ENCODE assay signal across 8 mouse cellular contexts in the genomic region with DNA sequence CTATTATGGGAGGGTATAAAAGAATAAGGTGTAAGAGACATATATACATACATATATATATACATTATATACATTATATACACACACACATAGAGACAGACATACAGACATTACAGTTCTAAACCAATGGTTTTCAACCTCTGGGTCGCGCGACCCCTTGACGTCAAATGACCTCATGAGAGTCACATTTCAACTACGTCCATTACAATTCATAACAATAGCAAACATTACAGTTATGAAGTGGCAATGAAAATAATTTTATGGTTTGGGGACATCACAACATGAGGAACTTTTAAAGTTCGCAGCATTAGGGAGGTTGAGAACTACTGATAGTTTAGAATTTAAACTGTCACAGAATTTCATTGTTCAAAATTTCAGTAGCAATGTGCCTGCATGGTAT. TPM values are rescaled to one million over a fixed set of nuclear protein-coding genes. Genes with fewer than 3 reads are reported as not detected.
A peak's percentile ranks its signal among the peaks of the same experiment; 100 is the strongest.
DNase-seq lines count a peak whose midpoint lies in the region; ATAC-seq lines count a peak whose summit lies in the region.

No protein-coding gene starts in this region.

- no peak overlapping the region for H3K27ac ChIP-seq in lung, embryonic 16.5 days (ENCODE audit: low read length)
- H3K27ac ChIP-seq in liver, embryonic 11.5 days (ENCODE audit: low read depth, low read length), result no peak overlapping the region
- H3K27ac ChIP-seq in stomach, embryonic 16.5 days (ENCODE audit: low read length), result no peak overlapping the region; the same call in 1 of the 2 replicates

- H3K4me2 ChIP-seq in lung, embryonic 16.5 days (ENCODE audit: low read depth, low read length), result peak overlapping the region; percentile 68
- peak overlapping the region; percentile 69 for H3K4me2 ChIP-seq in liver, embryonic 11.5 days
- H3K4me2 ChIP-seq in stomach, embryonic 16.5 days (ENCODE audit: low read depth, low read length), result peak overlapping the region; percentile 57

- H3K9me3 ChIP-seq in erythroblast, embryonic 14.5 days (ENCODE audit: control insufficient read depth, low read length), result no peaks in the 10 kb centered on the region
- no peaks in the 10 kb centered on the region for H3K9me3 ChIP-seq in lung, embryonic 16.5 days (ENCODE audit: control insufficient read depth, low read length)
- H3K9me3 ChIP-seq in liver, embryonic 11.5 days (ENCODE audit: control insufficient read depth, low read length), result no peaks in the 10 kb centered on the region
- 0 out of 2 replicates have a peak, but pooled peaks cover 3% of the 10 kb centered on the region for H3K9me3 ChIP-seq in stomach, embryonic 16.5 days (replicated peaks; ENCODE audit: control insufficient read depth, low read length)

- H3K4me1 ChIP-seq in erythroblast, embryonic 14.5 days (ENCODE audit: control insufficient read depth), result peaks cover 22% of the 10 kb centered on the region
- H3K4me1 ChIP-seq in lung, embryonic 16.5 days (replicated peaks; ENCODE audit: control insufficient read depth, insufficient read depth, low read length), result peaks cover 10% of the 10 kb centered on the region; the same call in 1 of the 2 replicates
- H3K4me1 ChIP-seq in liver, embryonic 11.5 days (replicated peaks; ENCODE audit: control insufficient read depth, insufficient read depth, low read length), result peaks cover 3% of the 10 kb centered on the region; the same call in 1 of the 2 replicates
- peaks cover 8% of the 10 kb centered on the region for H3K4me1 ChIP-seq in stomach, embryonic 16.5 days (ENCODE audit: control insufficient read depth, insufficient read depth, low read length)

- ATAC-seq in erythroblast, adult 5-6 weeks (replicated peaks; ENCODE audit: low FRiP score, poor library complexity, severe bottlenecking), result no peak
- no peak for ATAC-seq in lung, embryonic 16.5 days (ENCODE audit: low read depth)
- no peak for ATAC-seq in liver, embryonic 11.5 days (replicated peaks; ENCODE audit: low FRiP score)
- no peak for ATAC-seq in stomach, embryonic 16.5 days (ENCODE audit: insufficient read depth, low FRiP score)

- peaks cover 2% of the 10 kb centered on the region; the same call in 1 of the 2 replicates for H3K27me3 ChIP-seq in erythroblast, embryonic 14.5 days (ENCODE audit: control insufficient read depth)
- H3K27me3 ChIP-seq in lung, embryonic 16.5 days (ENCODE audit: control insufficient read depth, insufficient read depth, low read depth, low read length), result no peaks in the 10 kb centered on the region
- H3K27me3 ChIP-seq in liver, embryonic 11.5 days (replicated peaks; ENCODE audit: control insufficient read depth, insufficient read depth, low read length), result no peaks in the 10 kb centered on the region
- H3K27me3 ChIP-seq in stomach, embryonic 16.5 days (ENCODE audit: control insufficient read depth, insufficient read depth, low read length), result no peaks in the 10 kb centered on the region

- WGBS in lung, embryonic 16.5 days, result 60% methylated on average over 6 of the region's 6 CpGs
- 74% methylated on average over 6 of the region's 6 CpGs for WGBS in liver, embryonic 11.5 days
- 66% methylated on average over 6 of the region's 6 CpGs for WGBS in stomach, embryonic 16.5 days

- no peak for DNase-seq in lung, postnatal 36 days
- DNase-seq in liver, embryonic 11.5 days (ENCODE audit: low spot score), result no peak
- DNase-seq in cerebellum, adult 18-20 months, result no peak
- no peak for DNase-seq in gastrocnemius, postnatal 4 days (ENCODE audit: low spot score in 2 of 2)

- no peaks in the 10 kb centered on the region for H3K36me3 ChIP-seq in erythroblast, embryonic 14.5 days (ENCODE audit: control insufficient read depth)
- H3K36me3 ChIP-seq in lung, embryonic 16.5 days (ENCODE audit: control insufficient read depth, insufficient read depth, low read length), result no peaks in the 10 kb centered on the region
- no peaks in the 10 kb centered on the region for H3K36me3 ChIP-seq in liver, embryonic 11.5 days (ENCODE audit: control insufficient read depth, insufficient read depth, low read length)
- H3K36me3 ChIP-seq in stomach, embryonic 16.5 days (ENCODE audit: control insufficient read depth, insufficient read depth, low read length), result 0 out of 2 replicates have a peak, but pooled peaks cover 2% of the 10 kb centered on the region

- H3K9ac ChIP-seq in lung, embryonic 16.5 days (ENCODE audit: low read length), result peak overlapping the region; percentile 91
- peak overlapping the region; percentile 82; the same call in 1 of the 2 replicates for H3K9ac ChIP-seq in liver, embryonic 11.5 days (ENCODE audit: low read depth, low read length)
- H3K9ac ChIP-seq in stomach, embryonic 16.5 days (ENCODE audit: low read length), result peak overlapping the region; percentile 92; the same call in 1 of the 2 replicates

- peak overlapping the region; percentile 80 for H3K4me3 ChIP-seq in erythroblast, embryonic 14.5 days (replicated peaks)
- peak overlapping the region; percentile 77 for H3K4me3 ChIP-seq in lung, embryonic 16.5 days (ENCODE audit: low read length)
- H3K4me3 ChIP-seq in liver, embryonic 11.5 days (ENCODE audit: low read depth, low read length), result peak overlapping the region; percentile 92
- H3K4me3 ChIP-seq in stomach, embryonic 16.5 days (replicated peaks; ENCODE audit: low read length), result peak overlapping the region; percentile 91

RNA-seq across cellular contexts. Expression of a gene that starts 1.5 kb away (rescaled TPM):
- under 0.01 and 0.02 TPM in 2 replicates for polyA plus RNA-seq in erythroblast, embryonic 14.5 days (2012)
- total RNA-seq in erythroblast, adult 5-6 weeks (2015; ENCODE audit: low replicate concordance), result 5.2 and 10.2 TPM in 2 replicates
- total RNA-seq in erythroblast, adult 5-6 weeks (2017; ENCODE audit: low replicate concordance), result 8.9 and 9.2 TPM in 2 replicates
- 5.4 and 5.5 TPM in 2 replicates for polyA plus RNA-seq in lung, embryonic 16.5 days (2015; fragmentation: Nextera tagmentation; extraction: Ambion mirVana)
- polyA plus RNA-seq in liver, embryonic 11.5 days (2014; fragmentation: Nextera tagmentation; extraction: Ambion mirVana), result 2.6 and 3.0 TPM in 2 replicates
- 2.7 and 3.1 TPM in 2 replicates for polyA plus RNA-seq in stomach, embryonic 16.5 days (2015; fragmentation: Nextera tagmentation; extraction: Ambion mirVana)
- total RNA-seq in gastrocnemius, postnatal 4 days (2021), result 10 to 100 TPM; 35.9 to 43.5 TPM

RNA-seq across cellular contexts. Expression of a gene that starts 40.8 kb away (rescaled TPM):
- not detected in 2 replicates for polyA plus RNA-seq in erythroblast, embryonic 14.5 days (2012)
- total RNA-seq in erythroblast, adult 5-6 weeks (2015; ENCODE audit: low replicate concordance), result 1.3 TPM in 2 replicates
- total RNA-seq in erythroblast, adult 5-6 weeks (2017; ENCODE audit: low replicate concordance), result 1.8 and 2.0 TPM in 2 replicates
- 3.5 and 5.2 TPM in 2 replicates for polyA plus RNA-seq in lung, embryonic 16.5 days (2015; fragmentation: Nextera tagmentation; extraction: Ambion mirVana)
- 0.94 and 2.5 TPM in 2 replicates for polyA plus RNA-seq in liver, embryonic 11.5 days (2014; fragmentation: Nextera tagmentation; extraction: Ambion mirVana)
- polyA plus RNA-seq in stomach, embryonic 16.5 days (2015; fragmentation: Nextera tagmentation; extraction: Ambion mirVana), result 8.1 and 9.8 TPM in 2 replicates
- total RNA-seq in gastrocnemius, postnatal 4 days (2021), result under 1 TPM; 0.52 to 0.96 TPM
